Mouse (Mus musculus): ENCODE measurements at regions not wholly inside any gene's neighbourhood (a gene's known extent, or its start where the extent isn't known, plus 50 kb on each side); places are given as distances from the start of the nearest gene placed in this dataset.

DNA sequence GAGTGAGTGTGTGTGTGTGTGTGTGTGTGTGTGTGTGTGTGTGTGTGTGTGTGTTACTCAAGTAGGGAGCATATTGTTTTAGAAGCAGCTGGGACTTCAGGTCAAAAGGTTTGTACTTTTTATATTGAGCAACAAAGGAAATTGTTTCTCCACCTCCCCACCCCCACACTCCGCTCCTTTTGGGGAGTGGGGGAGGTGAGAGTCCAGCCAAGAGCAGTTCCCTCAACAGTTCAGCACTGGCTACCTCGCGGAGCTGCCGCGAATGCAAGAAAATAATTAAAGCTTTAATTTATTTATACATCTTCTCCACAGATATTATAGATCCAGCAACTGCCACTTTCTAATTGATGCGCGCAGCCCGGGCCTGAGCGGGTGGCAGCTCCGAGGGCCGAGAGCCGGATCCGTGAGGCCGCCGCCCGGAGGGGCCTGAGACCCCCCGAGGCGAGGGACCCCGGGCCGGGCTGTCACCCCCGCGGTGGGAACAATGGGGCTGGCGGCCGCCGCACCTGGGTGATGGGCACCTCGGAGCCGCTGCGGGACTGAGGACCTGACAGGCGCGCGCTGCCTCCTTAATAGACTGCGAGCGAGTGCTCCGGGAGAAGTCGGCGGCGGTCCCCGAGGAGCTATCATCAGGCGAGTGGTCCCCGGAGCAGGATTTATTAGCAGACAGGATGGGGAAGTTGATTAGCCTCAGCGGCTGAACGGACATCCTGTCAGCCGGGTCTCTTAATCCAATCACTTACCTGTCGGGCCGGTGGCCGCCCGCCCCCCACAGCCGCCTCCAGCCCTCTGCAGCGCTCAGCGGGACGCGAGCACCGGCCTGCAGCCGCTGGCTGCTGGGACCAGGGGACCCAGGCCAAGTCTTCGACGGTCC lies 124.4 kb downstream of the Melk start:
- H3K9me3 ChIP-seq (replicated peaks; ENCODE audit: control insufficient read depth, insufficient read depth, low read length, poor library complexity, severe bottlenecking), result no peaks in the 10 kb centered on the region
- peak overlapping the region; percentile 35 for H3K4me3 ChIP-seq (ENCODE audit: low read depth, low read length)
- peaks cover 5% of the 10 kb centered on the region; the same call in 1 of the 2 replicates for H3K27me3 ChIP-seq (ENCODE audit: control insufficient read depth, insufficient read depth, low read length, poor library complexity, severe bottlenecking)
- TF ChIP-seq CTCF (IDR thresholded peaks at IDR 0.05; ENCODE audit: low read depth, low read length) (no peak), POLR2A (IDR thresholded peaks at IDR 0.05; ENCODE audit: insufficient read depth, low read length) (no peak), EP300 (IDR thresholded peaks at IDR 0.05; ENCODE audit: insufficient read depth, low read depth, low read length) (no peak)
- no peak overlapping the region for H3K27ac ChIP-seq (ENCODE audit: insufficient read depth, low read length)
- peak overlapping the region; percentile 52 for H3K9ac ChIP-seq (ENCODE audit: low read depth, poor library complexity, severe bottlenecking)
- no peaks in the 10 kb centered on the region for H3K36me3 ChIP-seq (ENCODE audit: control insufficient read depth, insufficient read depth, low read length, poor library complexity, severe bottlenecking)
- no peaks in the 10 kb centered on the region for H3K4me1 ChIP-seq (ENCODE audit: control insufficient read depth, insufficient read depth, low read length)

GRCm38 (mm10) chr4:44434593-44434992 lies 133.9 kb downstream of the Melk start:
- H3K9ac ChIP-seq (ENCODE audit: low read depth, poor library complexity, severe bottlenecking), result no peak overlapping the region
- no peak overlapping the region for H3K27ac ChIP-seq (ENCODE audit: insufficient read depth, low read length)
- H3K4me3 ChIP-seq (ENCODE audit: low read depth, low read length), result no peak overlapping the region
- TF ChIP-seq POLR2A (IDR thresholded peaks at IDR 0.05; ENCODE audit: insufficient read depth, low read length), result no peak
- TF ChIP-seq CTCF (IDR thresholded peaks at IDR 0.05; ENCODE audit: low read depth, low read length), result no peak
- no peak for TF ChIP-seq EP300 (IDR thresholded peaks at IDR 0.05; ENCODE audit: insufficient read depth, low read depth, low read length)
- no peaks in the 10 kb centered on the region for H3K4me1 ChIP-seq (ENCODE audit: control insufficient read depth, insufficient read depth, low read length)
- H3K27me3 ChIP-seq (ENCODE audit: control insufficient read depth, insufficient read depth, low read length, poor library complexity, severe bottlenecking), result no peaks in the 10 kb centered on the region
- no peaks in the 10 kb centered on the region for H3K36me3 ChIP-seq (ENCODE audit: control insufficient read depth, insufficient read depth, low read length, poor library complexity, severe bottlenecking)
- H3K9me3 ChIP-seq (replicated peaks; ENCODE audit: control insufficient read depth, insufficient read depth, low read length, poor library complexity, severe bottlenecking), result no peaks in the 10 kb centered on the region

DNA sequence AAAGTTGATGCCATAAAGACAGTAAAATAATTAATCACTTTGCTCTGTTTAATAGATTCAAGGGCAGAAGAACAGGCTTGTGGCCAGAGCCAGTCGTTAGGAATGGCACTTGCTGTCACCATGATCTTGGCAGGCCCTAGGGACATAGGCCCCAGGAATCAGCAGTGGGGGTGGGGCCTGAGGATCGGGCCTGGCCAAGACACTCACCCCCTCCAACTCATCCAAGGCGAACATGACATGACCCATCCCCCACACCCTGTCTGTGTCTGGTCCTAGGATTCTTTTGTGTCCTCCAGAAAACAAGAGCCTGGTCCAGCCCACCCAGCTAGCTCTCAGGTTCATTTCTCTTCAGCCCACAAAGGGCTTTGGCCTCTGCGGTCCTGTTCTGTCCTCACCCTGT lies 144.8 kb downstream of the Melk start:
- H3K4me1 ChIP-seq (ENCODE audit: control insufficient read depth, insufficient read depth, low read length), result no peaks in the 10 kb centered on the region
- no peaks in the 10 kb centered on the region for H3K9me3 ChIP-seq (replicated peaks; ENCODE audit: control insufficient read depth, insufficient read depth, low read length, poor library complexity, severe bottlenecking)
- H3K36me3 ChIP-seq (ENCODE audit: control insufficient read depth, insufficient read depth, low read length, poor library complexity, severe bottlenecking), result no peaks in the 10 kb centered on the region
- no peak overlapping the region for H3K4me3 ChIP-seq (ENCODE audit: low read depth, low read length)
- TF ChIP-seq EP300 (IDR thresholded peaks at IDR 0.05; ENCODE audit: insufficient read depth, low read depth, low read length) (no peak), POLR2A (IDR thresholded peaks at IDR 0.05; ENCODE audit: insufficient read depth, low read length) (no peak), CTCF (IDR thresholded peaks at IDR 0.05; ENCODE audit: low read depth, low read length) (no peak)
- H3K9ac ChIP-seq (ENCODE audit: low read depth, poor library complexity, severe bottlenecking), result no peak overlapping the region
- no peaks in the 10 kb centered on the region for H3K27me3 ChIP-seq (ENCODE audit: control insufficient read depth, insufficient read depth, low read length, poor library complexity, severe bottlenecking)
- H3K27ac ChIP-seq (ENCODE audit: insufficient read depth, low read length), result no peak overlapping the region

DNA sequence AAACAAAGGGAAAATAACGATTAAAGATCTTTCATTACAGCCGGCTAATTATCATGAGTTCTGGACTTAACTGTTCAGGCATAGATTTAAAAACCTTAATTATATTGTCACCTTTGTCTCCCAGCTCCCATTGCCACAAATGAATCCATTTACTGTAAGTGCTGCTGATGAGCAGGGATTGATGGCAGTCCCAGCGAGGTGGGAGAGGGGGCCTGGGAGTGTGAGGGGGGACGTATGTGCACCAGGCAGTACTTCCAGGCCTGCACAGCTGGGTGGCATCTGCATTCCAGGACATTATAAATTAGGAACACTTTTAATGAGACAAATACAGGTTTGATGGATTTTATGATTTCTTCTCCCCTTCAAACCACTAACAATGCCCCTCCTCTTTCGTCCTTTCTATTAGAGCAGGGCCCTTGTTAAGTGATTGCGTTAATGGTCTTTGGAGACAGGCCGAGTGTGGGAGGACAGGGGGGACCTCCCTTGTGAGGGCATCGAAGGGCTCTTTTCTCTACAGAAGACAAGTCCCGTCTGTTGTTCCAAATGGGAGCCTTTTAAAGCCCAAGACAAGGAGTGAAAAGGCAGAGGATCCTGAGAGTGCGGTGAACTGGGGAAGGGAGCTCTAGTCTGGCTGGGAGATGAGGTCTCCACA lies 150.3 kb downstream of the Melk start:
- no peaks in the 10 kb centered on the region for H3K36me3 ChIP-seq (ENCODE audit: control insufficient read depth, insufficient read depth, low read length, poor library complexity, severe bottlenecking)
- H3K9ac ChIP-seq (ENCODE audit: low read depth, poor library complexity, severe bottlenecking), result no peak overlapping the region
- H3K9me3 ChIP-seq (replicated peaks; ENCODE audit: control insufficient read depth, insufficient read depth, low read length, poor library complexity, severe bottlenecking), result no peaks in the 10 kb centered on the region
- no peaks in the 10 kb centered on the region for H3K27me3 ChIP-seq (ENCODE audit: control insufficient read depth, insufficient read depth, low read length, poor library complexity, severe bottlenecking)
- H3K27ac ChIP-seq (ENCODE audit: insufficient read depth, low read length), result no peak overlapping the region
- H3K4me3 ChIP-seq (ENCODE audit: low read depth, low read length), result no peak overlapping the region
- no peaks in the 10 kb centered on the region for H3K4me1 ChIP-seq (ENCODE audit: control insufficient read depth, insufficient read depth, low read length)
- no peak for TF ChIP-seq EP300 (IDR thresholded peaks at IDR 0.05; ENCODE audit: insufficient read depth, low read depth, low read length)
- TF ChIP-seq CTCF (IDR thresholded peaks at IDR 0.05; ENCODE audit: low read depth, low read length), result no peak
- TF ChIP-seq POLR2A (IDR thresholded peaks at IDR 0.05; ENCODE audit: insufficient read depth, low read length), result no peak

DNA sequence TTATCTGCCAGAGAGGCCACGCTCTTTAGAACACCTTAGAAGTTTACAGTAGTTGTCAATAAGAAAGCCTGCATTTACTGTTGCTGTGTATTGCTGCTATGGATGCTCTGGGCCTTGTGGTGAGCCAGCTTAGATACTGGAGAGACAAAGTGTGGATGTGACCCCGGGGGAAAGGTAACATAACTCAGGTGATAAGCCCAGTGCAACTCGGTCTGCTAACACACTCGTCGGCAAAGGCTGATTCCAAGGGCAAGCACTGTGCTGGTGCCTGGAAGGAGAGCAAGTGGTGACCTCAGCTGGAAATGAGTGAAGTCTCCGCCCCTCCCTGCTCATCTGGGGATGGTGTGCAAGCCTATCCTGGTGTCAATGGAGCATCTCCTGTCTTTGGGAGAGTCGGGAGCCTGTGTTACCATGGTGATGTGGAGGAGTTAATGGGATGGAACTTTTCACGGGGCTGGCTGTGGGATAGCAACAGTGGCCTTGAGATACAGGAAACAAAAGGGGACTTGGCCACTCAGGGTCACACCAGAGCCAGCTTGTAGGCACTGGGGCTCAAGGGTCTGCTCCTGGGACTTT lies 151.5 kb downstream of the Melk start:
- Histone ChIP-seq H3K27ac (ENCODE audit: insufficient read depth, low read length) (no peak overlapping the region), H3K9ac (ENCODE audit: low read depth, poor library complexity, severe bottlenecking) (no peak overlapping the region), H3K36me3 (ENCODE audit: control insufficient read depth, insufficient read depth, low read length, poor library complexity, severe bottlenecking) (no peaks in the 10 kb centered on the region), H3K9me3 (replicated peaks; ENCODE audit: control insufficient read depth, insufficient read depth, low read length, poor library complexity, severe bottlenecking) (no peaks in the 10 kb centered on the region), H3K4me3 (ENCODE audit: low read depth, low read length) (no peak overlapping the region), H3K4me1 (ENCODE audit: control insufficient read depth, insufficient read depth, low read length) (no peaks in the 10 kb centered on the region), H3K27me3 (ENCODE audit: control insufficient read depth, insufficient read depth, low read length, poor library complexity, severe bottlenecking) (no peaks in the 10 kb centered on the region)
- TF ChIP-seq POLR2A (IDR thresholded peaks at IDR 0.05; ENCODE audit: insufficient read depth, low read length), result no peak
- no peak for TF ChIP-seq CTCF (IDR thresholded peaks at IDR 0.05; ENCODE audit: low read depth, low read length)
- no peak for TF ChIP-seq EP300 (IDR thresholded peaks at IDR 0.05; ENCODE audit: insufficient read depth, low read depth, low read length)
